Comparison of ENCODE assay signal across 13 mouse cellular contexts in the genomic region with DNA sequence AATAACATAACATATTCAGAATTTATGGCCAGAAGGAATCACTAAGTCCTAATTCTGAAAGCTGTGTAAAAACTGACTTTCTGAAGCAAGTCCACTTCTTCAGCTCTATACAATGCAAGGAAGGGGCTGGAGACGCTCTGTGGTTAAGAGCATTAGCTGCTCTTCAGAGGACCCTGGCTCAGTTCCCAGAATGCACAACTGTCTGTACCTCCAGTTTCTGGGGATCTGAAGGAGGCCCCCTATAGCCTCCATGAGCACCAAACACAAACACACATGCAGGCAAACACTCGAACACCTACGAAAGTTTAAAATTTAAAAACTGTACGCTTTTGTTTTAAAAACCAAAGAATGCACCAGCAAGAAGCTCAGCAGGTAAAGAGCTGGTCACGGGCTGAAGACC. TPM values are rescaled to one million over a fixed set of nuclear protein-coding genes. Genes with fewer than 3 reads are reported as not detected.
DNase-seq lines count a peak whose midpoint lies in the region; ATAC-seq lines count a peak whose summit lies in the region.
"Had no signal": no experiment of that assay in that cellular context is flagged by ENCODE, and none has a peak within 500 bp of the region (broad histone marks: within the 10 kb centered on the region; RNA-seq: fewer than 3 reads in every experiment).

No protein-coding gene starts in this region.

- no peak for ATAC-seq in heart, embryonic 15.5 days (replicated peaks; ENCODE audit: insufficient number of reproducible peaks, insufficient read depth, low FRiP score, low read depth)
- no peak for ATAC-seq in megakaryocyte, adult 5-6 weeks (ENCODE audit: poor library complexity, severe bottlenecking)
- ATAC-seq in intestine, embryonic 15.5 days = no peak
- ATAC-seq in stomach, embryonic 14.5 days (ENCODE audit: insufficient number of reproducible peaks, insufficient read depth, low FRiP score, low read depth) = no peak

- 50% methylated on average over 5 of the region's 5 CpGs for WGBS in heart, embryonic 15.5 days
- WGBS in intestine, embryonic 15.5 days = 65% methylated on average over 5 of the region's 5 CpGs
- 62% methylated on average over 5 of the region's 5 CpGs for WGBS in stomach, embryonic 14.5 days

- no peaks in the 10 kb centered on the region for H3K9me3 ChIP-seq in heart, embryonic 15.5 days (replicated peaks)
- H3K9me3 ChIP-seq in megakaryocyte, embryonic 14.5 days = no peaks in the 10 kb centered on the region
- no peaks in the 10 kb centered on the region for H3K9me3 ChIP-seq in intestine, embryonic 15.5 days
- H3K9me3 ChIP-seq in stomach, embryonic 14.5 days (ENCODE audit: control insufficient read depth, low read depth, low read length) = no peaks in the 10 kb centered on the region
- H3K9me3 ChIP-seq: neural tube, embryonic 12.5 days had no signal

- no peak for DNase-seq in heart, adult 18-20 months
- DNase-seq in urinary bladder, postnatal 25 days (ENCODE audit: low spot score) = no peak
- no peak for DNase-seq in ovary, postnatal 36 days (ENCODE audit: low spot score)
- DNase-seq: cerebellum, postnatal 36 days; lung, postnatal 14 days; right cerebral cortex, postnatal 4 days; thymus, postnatal 36 days had no signal

- no peak overlapping the region for H3K4me3 ChIP-seq in heart, embryonic 15.5 days
- peak overlapping the region; percentile 84 for H3K4me3 ChIP-seq in megakaryocyte, embryonic 14.5 days (replicated peaks)
- H3K4me3 ChIP-seq in intestine, embryonic 15.5 days (replicated peaks) = no peak overlapping the region
- no peak overlapping the region for H3K4me3 ChIP-seq in stomach, embryonic 14.5 days (ENCODE audit: low read depth, low read length)
- H3K4me3 ChIP-seq: neural tube, embryonic 12.5 days had no signal

- peak overlapping the region; percentile 12; the same call in 1 of the 2 replicates for H3K4me2 ChIP-seq in heart, embryonic 15.5 days
- no peak overlapping the region for H3K4me2 ChIP-seq in intestine, embryonic 15.5 days (replicated peaks)
- H3K4me2 ChIP-seq in stomach, embryonic 14.5 days (replicated peaks; ENCODE audit: low read depth, low read length) = no peak overlapping the region
- H3K4me2 ChIP-seq: neural tube, embryonic 12.5 days had no signal

- no peaks in the 10 kb centered on the region for H3K27me3 ChIP-seq in heart, embryonic 15.5 days
- H3K27me3 ChIP-seq in megakaryocyte, embryonic 14.5 days (replicated peaks) = no peaks in the 10 kb centered on the region
- H3K27me3 ChIP-seq in intestine, embryonic 15.5 days (replicated peaks) = no peaks in the 10 kb centered on the region
- H3K27me3 ChIP-seq in stomach, embryonic 14.5 days (ENCODE audit: control insufficient read depth, insufficient read depth, low read length) = no peaks in the 10 kb centered on the region
- H3K27me3 ChIP-seq: neural tube, embryonic 12.5 days had no signal

- H3K4me1 ChIP-seq in heart, embryonic 15.5 days (replicated peaks) = peaks cover 75% of the 10 kb centered on the region
- H3K4me1 ChIP-seq in megakaryocyte, embryonic 14.5 days = peaks cover 100% of the 10 kb centered on the region
- peaks cover 34% of the 10 kb centered on the region for H3K4me1 ChIP-seq in intestine, embryonic 15.5 days (replicated peaks)
- H3K4me1 ChIP-seq in stomach, embryonic 14.5 days (ENCODE audit: control insufficient read depth, insufficient read depth, low read length) = peaks cover 12% of the 10 kb centered on the region; the same call in 1 of the 2 replicates

- peaks cover 4% of the 10 kb centered on the region; the same call in 1 of the 2 replicates for H3K36me3 ChIP-seq in heart, embryonic 15.5 days
- H3K36me3 ChIP-seq in megakaryocyte, embryonic 14.5 days (replicated peaks; ENCODE audit: low read length) = peaks cover 66% of the 10 kb centered on the region
- no peaks in the 10 kb centered on the region for H3K36me3 ChIP-seq in intestine, embryonic 15.5 days
- H3K36me3 ChIP-seq in stomach, embryonic 14.5 days (ENCODE audit: control insufficient read depth, insufficient read depth, low read length) = peaks cover 11% of the 10 kb centered on the region; the same call in 1 of the 2 replicates

- no peak overlapping the region for H3K9ac ChIP-seq in heart, embryonic 15.5 days
- H3K9ac ChIP-seq in intestine, embryonic 15.5 days = no peak overlapping the region
- H3K9ac ChIP-seq in stomach, embryonic 14.5 days (replicated peaks; ENCODE audit: low read depth, low read length) = no peak overlapping the region
- H3K9ac ChIP-seq: neural tube, embryonic 12.5 days had no signal

- H3K27ac ChIP-seq in heart, embryonic 15.5 days = peak overlapping the region; percentile 84
- peak overlapping the region; percentile 60 for H3K27ac ChIP-seq in intestine, embryonic 15.5 days
- H3K27ac ChIP-seq in stomach, embryonic 14.5 days (ENCODE audit: low read length) = peak overlapping the region; percentile 58
- H3K27ac ChIP-seq: neural tube, embryonic 12.5 days had no signal

RNA-seq across cellular contexts. Expression of a gene that starts 31.5 kb away (rescaled TPM):
- 252 and 254 TPM in 2 replicates for polyA plus RNA-seq in heart, embryonic 15.5 days (2015; fragmentation: Nextera tagmentation; extraction: Ambion mirVana)
- total RNA-seq in heart, adult 18-20 months (2021) = 100 to 1,000 TPM; 253 to 258 TPM
- polyA plus RNA-seq in megakaryocyte, embryonic 14.5 days (2012; ENCODE audit: insufficient read depth, low replicate concordance) = 19.4 and 27.6 TPM in 2 replicates
- 28.4 and 29.7 TPM in 2 replicates for total RNA-seq in megakaryocyte, adult 5-6 weeks (2015)
- total RNA-seq in megakaryocyte, adult 5-6 weeks (2017) = 32.3 and 39.2 TPM in 2 replicates
- 126 and 135 TPM in 2 replicates for polyA plus RNA-seq in intestine, embryonic 15.5 days (2015; fragmentation: Nextera tagmentation; extraction: Ambion mirVana)
- polyA plus RNA-seq in stomach, embryonic 14.5 days (2014; fragmentation: Nextera tagmentation; extraction: Ambion mirVana) = 95.3 and 102 TPM in 2 replicates
